Mouse (Mus musculus): ENCODE data around the gene Zfp683. TPM values are rescaled to one million over a fixed set of nuclear protein-coding genes. Genes with fewer than 3 reads are reported as not detected.

The Zfp683 gene
- polyA plus RNA-seq (2014; fragmentation: Illumina TruSeq; extraction: RNeasy Lipid Tissue Mini Kit (QIAGEN cat#74804); ENCODE audit: low read depth, low replicate concordance): 0.56 TPM

GRCm38 (mm10) chr4:134053538-134053937 is at the start of gene Zfp683:
Gene Zfp683 (plus strand): TSS chr4:134053838.

GRCm38 (mm10) chr4:134018779-134019145 is 34.9 kb upstream of the Zfp683 start, which contains the start of gene Lin28a:
Gene Lin28a (minus strand): TSS chr4:134018841.

GRCm38 (mm10) chr4:134060135-134060865 is 6.7 kb downstream of the Zfp683 start, which contains the start of gene Crybg2:
Gene Crybg2 (plus strand): TSS chr4:134060815.

GRCm38 (mm10) chr4:134094923-134095547 is 41.4 kb downstream of the Zfp683 start, which contains the start of gene Cd52:
Gene Cd52 (minus strand): TSS chr4:134095082.

GRCm38 (mm10) chr4:134101979-134102741 is 48.5 kb downstream of the Zfp683 start, which contains the start of gene Ubxn11:
Gene Ubxn11 (plus strand): TSS chr4:134102570.

Other genes with a start within 250 kb of the Zfp683 start
- 12.1 TPM for gene Rps6ka1, start 166.0 kb upstream of the Zfp683 start, polyA plus RNA-seq (2014; fragmentation: Illumina TruSeq; extraction: RNeasy Lipid Tissue Mini Kit (QIAGEN cat#74804); ENCODE audit: low read depth, low replicate concordance)
- gene Hmgn2, start 85.2 kb upstream of the Zfp683 start, polyA plus RNA-seq (2014; fragmentation: Illumina TruSeq; extraction: RNeasy Lipid Tissue Mini Kit (QIAGEN cat#74804); ENCODE audit: low read depth, low replicate concordance): 248 TPM
- 36.1 TPM for gene Dhdds, start 52.9 kb upstream of the Zfp683 start, polyA plus RNA-seq (2014; fragmentation: Illumina TruSeq; extraction: RNeasy Lipid Tissue Mini Kit (QIAGEN cat#74804); ENCODE audit: low read depth, low replicate concordance)
- gene Lin28a, start 35.0 kb upstream of the Zfp683 start, polyA plus RNA-seq (2014; fragmentation: Illumina TruSeq; extraction: RNeasy Lipid Tissue Mini Kit (QIAGEN cat#74804); ENCODE audit: low read depth, low replicate concordance): 0.07 TPM
- gene Crybg2, start 7.0 kb downstream of the Zfp683 start, polyA plus RNA-seq (2014; fragmentation: Illumina TruSeq; extraction: RNeasy Lipid Tissue Mini Kit (QIAGEN cat#74804); ENCODE audit: low read depth, low replicate concordance): 3.0 TPM
- 3,973 TPM for gene Cd52, start 41.2 kb downstream of the Zfp683 start, polyA plus RNA-seq (2014; fragmentation: Illumina TruSeq; extraction: RNeasy Lipid Tissue Mini Kit (QIAGEN cat#74804); ENCODE audit: low read depth, low replicate concordance)
- gene Ubxn11, start 48.7 kb downstream of the Zfp683 start, polyA plus RNA-seq (2014; fragmentation: Illumina TruSeq; extraction: RNeasy Lipid Tissue Mini Kit (QIAGEN cat#74804); ENCODE audit: low read depth, low replicate concordance): 23.7 TPM
- gene Sh3bgrl3, start 75.0 kb downstream of the Zfp683 start, polyA plus RNA-seq (2014; fragmentation: Illumina TruSeq; extraction: RNeasy Lipid Tissue Mini Kit (QIAGEN cat#74804); ENCODE audit: low read depth, low replicate concordance): 448 TPM
- gene Cep85, start 133.3 kb downstream of the Zfp683 start, polyA plus RNA-seq (2014; fragmentation: Illumina TruSeq; extraction: RNeasy Lipid Tissue Mini Kit (QIAGEN cat#74804); ENCODE audit: low read depth, low replicate concordance): 23.1 TPM
- gene Gm7534, start 149.2 kb downstream of the Zfp683 start, polyA plus RNA-seq (2014; fragmentation: Illumina TruSeq; extraction: RNeasy Lipid Tissue Mini Kit (QIAGEN cat#74804); ENCODE audit: low read depth, low replicate concordance): not detected
- gene Catsper4, start 173.5 kb downstream of the Zfp683 start, polyA plus RNA-seq (2014; fragmentation: Illumina TruSeq; extraction: RNeasy Lipid Tissue Mini Kit (QIAGEN cat#74804); ENCODE audit: low read depth, low replicate concordance): 1.6 TPM
- 8.3 TPM for gene Cnksr1, start 184.6 kb downstream of the Zfp683 start, polyA plus RNA-seq (2014; fragmentation: Illumina TruSeq; extraction: RNeasy Lipid Tissue Mini Kit (QIAGEN cat#74804); ENCODE audit: low read depth, low replicate concordance)
- not detected for gene E130218I03Rik, start 189.8 kb downstream of the Zfp683 start, polyA plus RNA-seq (2014; fragmentation: Illumina TruSeq; extraction: RNeasy Lipid Tissue Mini Kit (QIAGEN cat#74804); ENCODE audit: low read depth, low replicate concordance)
- 8.1 TPM for gene Zfp593, start 191.8 kb downstream of the Zfp683 start, polyA plus RNA-seq (2014; fragmentation: Illumina TruSeq; extraction: RNeasy Lipid Tissue Mini Kit (QIAGEN cat#74804); ENCODE audit: low read depth, low replicate concordance)
- gene Gm30191, start 193.1 kb downstream of the Zfp683 start, polyA plus RNA-seq (2014; fragmentation: Illumina TruSeq; extraction: RNeasy Lipid Tissue Mini Kit (QIAGEN cat#74804); ENCODE audit: low read depth, low replicate concordance): not detected
- gene Grrp1, start 200.3 kb downstream of the Zfp683 start, polyA plus RNA-seq (2014; fragmentation: Illumina TruSeq; extraction: RNeasy Lipid Tissue Mini Kit (QIAGEN cat#74804); ENCODE audit: low read depth, low replicate concordance): 7.4 TPM
- gene Pdik1l, start 234.1 kb downstream of the Zfp683 start, polyA plus RNA-seq (2014; fragmentation: Illumina TruSeq; extraction: RNeasy Lipid Tissue Mini Kit (QIAGEN cat#74804); ENCODE audit: low read depth, low replicate concordance): 6.7 TPM

Measured in adipose tissue, adult 10 weeks (tissue).